Mouse (Mus musculus) neural tube, embryonic 11.5 days (tissue): ENCODE data around the gene Epdr1. TPM values are rescaled to one million over a fixed set of nuclear protein-coding genes. Genes with fewer than 3 reads are reported as not detected.

Source experiments
- ATAC-seq: fragments of 200-750 bp; cut with Nextera tagmentation; 2 replicates; pipeline ENCODE4 v1.8.0; 2017; ENCODE audit warnings: moderate number of reproducible peaks, mild to moderate bottlenecking, moderate TSS enrichment, moderate library complexity; ENCODE audit not compliant: insufficient read depth, low FRiP score, low TSS enrichment
- DNase-seq: peaks from one replicate; pipeline ENCODE4 v3.0.0-alpha.2; 2015; ENCODE audit warnings: low spot score
- H3K27ac ChIP-seq: fragments of 300-500 bp; sonication (generic); 2 replicates; pipeline ENCODE4 v1.5.1; 2014; ENCODE audit warnings: low read depth, mild to moderate bottlenecking, low read length
- H3K27me3 ChIP-seq: fragments of 300-500 bp; sonication (generic); 2 replicates; pipeline ENCODE4 v1.6.1; 2014; ENCODE audit warnings: mild to moderate bottlenecking, low read length, mixed read lengths; ENCODE audit not compliant: control insufficient read depth, insufficient read depth
- H3K36me3 ChIP-seq: fragments of 300-500 bp; sonication (generic); 2 replicates; pipeline ENCODE4 v1.6.1; 2014; ENCODE audit warnings: mild to moderate bottlenecking, low read length, moderate library complexity, mixed read lengths; ENCODE audit not compliant: control insufficient read depth, insufficient read depth
- H3K4me1 ChIP-seq: fragments of 300-500 bp; sonication (generic); 2 replicates; pipeline ENCODE4 v1.6.1; 2014; ENCODE audit warnings: low read length, mixed read lengths; ENCODE audit not compliant: control insufficient read depth, insufficient read depth
- H3K4me2 ChIP-seq: fragments of 300-500 bp; sonication (generic); 2 replicates; pipeline ENCODE4 v1.6.1; 2014; ENCODE audit warnings: low read depth, mild to moderate bottlenecking, moderate library complexity
- H3K4me3 ChIP-seq: fragments of 300-500 bp; sonication (generic); 2 replicates; pipeline ENCODE4 v1.5.1; 2014; ENCODE audit warnings: low read depth, low read length
- H3K9ac ChIP-seq: fragments of 300-500 bp; sonication (generic); 2 replicates; pipeline ENCODE4 v1.6.1; 2014; ENCODE audit warnings: mild to moderate bottlenecking, low read length
- H3K9me3 ChIP-seq: fragments of 300-500 bp; sonication (generic); 2 replicates; pipeline ENCODE4 v1.6.1; 2016; ENCODE audit warnings: low read length; ENCODE audit not compliant: control insufficient read depth
- WGBS: fragments of 180-500 bp; shearing (Covaris S2); extraction: QIAGEN DNeasy Blood & Tissue Kit; methylation state at CpG from one replicate; pipeline ENCODE4 v1.1.7; 2014; 5-methylcytosine and 5-hydroxymethylcytosine counted together
- polyA plus RNA-seq: library from polyadenylated mRNA; unstranded; fragments of >200 nt; fragmentation: Nextera tagmentation; extraction: Ambion mirVana; gene quantifications from 2 replicates; pipeline ENCODE4 v1.2.1, GENCODE M21; 2014

The Epdr1 gene
- 16.2 and 16.7 TPM in 2 replicates for polyA plus RNA-seq

- H3K27ac ChIP-seq: peak within 1 kb of the TSS; percentile 49; the same call in 1 of the 2 replicates
- peak within 1 kb of the TSS; percentile 75 for H3K4me3 ChIP-seq
- H3K9ac ChIP-seq: peak within 1 kb of the TSS; percentile 92
- DNase-seq (peak; percentile 81), ATAC-seq (peak; percentile 78)
- peaks cover 4% of the 10 kb centered on the region; the same call in 1 of the 2 replicates for H3K4me1 ChIP-seq
- H3K36me3 ChIP-seq: no peaks in the 10 kb centered on the region
- 0 out of 2 replicates have a peak, but pooled peaks cover 8% of the 10 kb centered on the region for H3K27me3 ChIP-seq
- WGBS: under 1% methylated on average over 46 of the region's 46 CpGs
- no peaks in the 10 kb centered on the region for H3K9me3 ChIP-seq
- H3K4me2 ChIP-seq: peak within 1 kb of the TSS; percentile 90
Measured at GRCm38 (mm10) chr13:19619216-19619927, at the start of gene Epdr1. TSS of gene Epdr1 (minus strand) at chr13:19619927.

- Histone ChIP-seq H3K4me1 (no peaks in the 10 kb centered on the region), H3K9me3 (no peaks in the 10 kb centered on the region), H3K36me3 (no peaks in the 10 kb centered on the region), H3K27ac (no peak overlapping the region), H3K27me3 (no peaks in the 10 kb centered on the region), H3K4me3 (no peak overlapping the region), H3K9ac (no peak overlapping the region), H3K4me2 (no peak overlapping the region)
- ATAC-seq (no peak), DNase-seq (no peak)
- WGBS: 89% methylated on average over 4 of the region's 4 CpGs
Measured at GRCm38 (mm10) chr13:19668355-19669140, 48.8 kb upstream of the Epdr1 start.

- H3K27ac ChIP-seq: no peak overlapping the region
- no peak overlapping the region for H3K4me2 ChIP-seq
- H3K36me3 ChIP-seq: no peaks in the 10 kb centered on the region
- no peaks in the 10 kb centered on the region for H3K9me3 ChIP-seq
- H3K4me3 ChIP-seq: no peak overlapping the region
- ATAC-seq (no peak), DNase-seq (no peak)
- no peaks in the 10 kb centered on the region for H3K4me1 ChIP-seq
- no peaks in the 10 kb centered on the region for H3K27me3 ChIP-seq
- 87% methylated on average over 2 of the region's 2 CpGs for WGBS
- H3K9ac ChIP-seq: no peak overlapping the region
Measured at GRCm38 (mm10) chr13:19652405-19652804, 32.7 kb upstream of the Epdr1 start.

- DNase-seq: no peak
- H3K9ac ChIP-seq: no peak overlapping the region
- no peaks in the 10 kb centered on the region for H3K36me3 ChIP-seq
- WGBS: 94% methylated on average over 2 of the region's 2 CpGs
- no peak for ATAC-seq
- H3K4me2 ChIP-seq: no peak overlapping the region
- H3K27me3 ChIP-seq: no peaks in the 10 kb centered on the region
- H3K4me1 ChIP-seq: no peaks in the 10 kb centered on the region
- no peak overlapping the region for H3K4me3 ChIP-seq
- H3K27ac ChIP-seq: no peak overlapping the region
- no peaks in the 10 kb centered on the region for H3K9me3 ChIP-seq
Measured at GRCm38 (mm10) chr13:19649824-19650223, 30.1 kb upstream of the Epdr1 start.

GRCm38 (mm10) chr13:19644225-19644624, 24.5 kb upstream of the Epdr1 start:
- no peak; the same call in 1 of the 2 replicates for ATAC-seq
- H3K9ac ChIP-seq: no peak overlapping the region
- no peaks in the 10 kb centered on the region for H3K27me3 ChIP-seq
- DNase-seq: no peak
- no peaks in the 10 kb centered on the region for H3K36me3 ChIP-seq
- H3K4me1 ChIP-seq: no peaks in the 10 kb centered on the region
- 76% methylated on average over 2 of the region's 2 CpGs for WGBS
- no peak overlapping the region for H3K4me2 ChIP-seq
- H3K9me3 ChIP-seq: no peaks in the 10 kb centered on the region
- H3K4me3 ChIP-seq: no peak overlapping the region
- no peak overlapping the region for H3K27ac ChIP-seq

GRCm38 (mm10) chr13:19643519-19643918, 23.8 kb upstream of the Epdr1 start:
- no peak for ATAC-seq
- no peak overlapping the region for H3K27ac ChIP-seq
- no peaks in the 10 kb centered on the region for H3K36me3 ChIP-seq
- no peaks in the 10 kb centered on the region for H3K9me3 ChIP-seq
- WGBS: 39% methylated on average over 1 of the region's 1 CpGs
- H3K4me3 ChIP-seq: no peak overlapping the region
- H3K4me1 ChIP-seq: no peaks in the 10 kb centered on the region
- no peaks in the 10 kb centered on the region for H3K27me3 ChIP-seq
- H3K4me2 ChIP-seq: no peak overlapping the region
- H3K9ac ChIP-seq: no peak overlapping the region
- no peak for DNase-seq

- Histone ChIP-seq H3K4me2 (no peak overlapping the region), H3K27me3 (no peaks in the 10 kb centered on the region), H3K9ac (no peak overlapping the region), H3K9me3 (no peaks in the 10 kb centered on the region), H3K36me3 (no peaks in the 10 kb centered on the region), H3K4me1 (no peaks in the 10 kb centered on the region), H3K4me3 (no peak overlapping the region), H3K27ac (no peak overlapping the region)
- WGBS: 82% methylated on average over 2 of the region's 2 CpGs
- ATAC-seq (no peak), DNase-seq (no peak)
Measured at GRCm38 (mm10) chr13:19640203-19640851, 20.6 kb upstream of the Epdr1 start.

GRCm38 (mm10) chr13:19636131-19636530, 16.4 kb upstream of the Epdr1 start:
- peak; percentile 19 for DNase-seq

More at GRCm38 (mm10) chr13:19636131-19636530, 16.4 kb upstream of the Epdr1 start:
- no peak for ATAC-seq
- Histone ChIP-seq H3K4me3 (no peak overlapping the region), H3K4me2 (no peak overlapping the region), H3K9me3 (no peaks in the 10 kb centered on the region), H3K4me1 (no peaks in the 10 kb centered on the region), H3K27ac (no peak overlapping the region), H3K36me3 (no peaks in the 10 kb centered on the region), H3K27me3 (no peaks in the 10 kb centered on the region), H3K9ac (no peak overlapping the region)
- 75% methylated on average over 4 of the region's 4 CpGs for WGBS
